Mouse (Mus musculus): ENCODE measurements around the gene Six3. TPM values are rescaled to one million over a fixed set of nuclear protein-coding genes. Genes with fewer than 3 reads are reported as not detected.

Six3 gene
- total RNA-seq, 2 experiments from 2014 or later: not detected

GRCm38 (mm10) chr17:85626091-85626860 is 12.9 kb downstream of the Six3 start:
- no peak for DNase-seq

DNA sequence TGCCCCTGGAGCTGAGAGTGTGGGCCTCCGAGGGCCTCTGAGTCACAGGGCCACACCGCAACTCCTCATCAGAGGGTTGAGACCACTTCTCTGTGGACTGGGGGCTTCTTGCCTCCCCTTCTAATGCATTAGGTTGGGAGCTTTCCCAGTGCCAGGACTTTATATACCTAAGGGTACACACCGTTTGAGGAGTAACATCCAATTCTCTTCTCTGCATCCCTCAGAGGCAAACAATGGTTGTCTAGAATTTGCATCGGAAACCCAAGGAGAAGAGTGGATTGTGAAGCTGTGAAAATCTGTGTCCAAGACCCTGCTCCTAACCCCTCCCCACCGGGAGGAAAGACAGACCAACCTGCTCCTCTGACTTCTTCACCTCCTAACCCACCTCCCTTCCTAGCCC is 14.3 kb downstream of the Six3 start:
- DNase-seq: no peak

DNA sequence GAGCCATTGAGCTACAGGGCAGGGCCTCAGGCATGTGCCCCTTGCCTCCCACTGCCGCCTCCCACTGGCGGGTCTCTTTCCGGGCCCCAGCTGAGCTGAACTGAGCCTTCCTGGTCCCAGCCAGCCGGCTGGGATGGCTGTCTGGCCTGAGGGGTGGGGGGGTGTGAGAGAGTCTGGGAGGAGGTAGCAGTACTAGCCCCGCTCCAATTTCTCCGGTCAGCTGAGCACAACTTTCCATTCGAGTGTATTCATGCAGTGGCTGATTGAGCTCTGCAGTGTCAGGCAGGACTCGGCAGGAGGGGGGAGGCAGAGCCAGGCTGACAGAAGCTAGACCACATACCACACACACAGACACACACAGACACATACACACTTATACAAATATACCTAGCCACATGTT is 15.4 kb downstream of the Six3 start:
- no peak for DNase-seq

DNA sequence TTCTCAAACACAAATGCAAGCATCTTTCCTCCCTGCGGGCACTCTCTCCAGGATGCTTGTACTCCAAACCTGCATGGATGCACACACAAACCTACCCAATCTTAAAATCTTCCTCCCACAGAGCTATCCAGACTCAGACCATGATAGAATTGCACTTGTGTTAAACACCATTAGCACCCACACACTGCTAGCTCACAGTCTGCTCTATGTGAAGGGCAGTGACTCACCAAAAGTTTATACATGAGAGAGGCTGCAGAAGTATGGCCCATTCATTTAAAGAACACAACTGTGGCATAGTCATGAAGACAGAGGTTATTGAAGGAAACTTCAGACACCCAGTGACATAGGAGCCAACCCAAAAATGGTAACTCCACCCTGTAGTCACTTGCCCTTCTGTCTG is 16.0 kb downstream of the Six3 start:
- DNase-seq: no peak

- DNase-seq: no peak
Observed at GRCm38 (mm10) chr17:85630296-85631050, 17.1 kb downstream of the Six3 start.

DNA sequence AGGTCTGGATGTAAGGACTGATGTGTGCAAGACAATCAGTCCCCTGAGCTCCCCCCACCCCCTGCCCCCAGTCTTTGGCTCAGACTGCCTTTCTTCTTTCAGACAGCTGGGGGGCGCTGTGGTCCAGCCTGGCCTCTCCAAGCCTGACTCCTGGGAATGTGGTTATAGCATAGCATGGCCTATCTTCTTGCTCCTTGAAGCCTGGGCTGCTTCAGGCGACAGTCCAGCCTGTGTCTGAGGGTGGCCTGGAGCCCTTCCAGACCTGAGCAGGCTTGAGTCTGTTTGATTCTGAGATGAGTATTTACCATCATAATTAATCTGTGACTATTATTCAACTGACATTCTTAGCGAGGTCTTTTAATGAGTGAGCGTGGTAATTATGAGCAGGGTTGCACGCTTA is 17.7 kb downstream of the Six3 start:
- no peak for DNase-seq

GRCm38 (mm10) chr17:85633619-85634018 is 20.2 kb downstream of the Six3 start:
- DNase-seq: peak; percentile 51

DNA sequence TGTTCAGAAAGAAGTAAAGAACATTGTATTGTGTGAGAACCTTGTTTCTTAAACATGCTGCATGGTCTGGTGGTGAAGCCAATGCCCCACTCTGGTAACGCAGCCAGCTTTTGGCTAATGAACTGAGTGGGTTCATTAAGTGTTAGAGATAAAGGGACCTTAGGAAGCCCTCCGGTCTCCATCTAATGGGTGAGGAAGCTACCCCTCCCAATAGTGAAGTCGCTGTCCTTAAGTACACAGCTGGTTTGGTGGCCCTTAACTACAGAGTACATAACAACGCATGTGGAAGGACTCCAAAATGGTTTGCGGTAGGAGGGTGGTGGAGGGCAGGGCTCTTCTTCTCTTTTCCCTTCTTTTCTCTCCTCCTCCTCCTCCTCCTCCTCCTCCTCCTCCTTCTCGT is 24.5 kb downstream of the Six3 start:
- DNase-seq: no peak

GRCm38 (mm10) chr17:85645312-85645711 is 31.9 kb downstream of the Six3 start:
- DNase-seq: no peak

- DNase-seq: no peak
Observed at GRCm38 (mm10) chr17:85645718-85646665, 32.6 kb downstream of the Six3 start.

GRCm38 (mm10) chr17:85660016-85660415 is 46.6 kb downstream of the Six3 start:
- no peak for DNase-seq

- no peak for DNase-seq
Observed at GRCm38 (mm10) chr17:85661521-85661920, 48.1 kb downstream of the Six3 start.

DNA sequence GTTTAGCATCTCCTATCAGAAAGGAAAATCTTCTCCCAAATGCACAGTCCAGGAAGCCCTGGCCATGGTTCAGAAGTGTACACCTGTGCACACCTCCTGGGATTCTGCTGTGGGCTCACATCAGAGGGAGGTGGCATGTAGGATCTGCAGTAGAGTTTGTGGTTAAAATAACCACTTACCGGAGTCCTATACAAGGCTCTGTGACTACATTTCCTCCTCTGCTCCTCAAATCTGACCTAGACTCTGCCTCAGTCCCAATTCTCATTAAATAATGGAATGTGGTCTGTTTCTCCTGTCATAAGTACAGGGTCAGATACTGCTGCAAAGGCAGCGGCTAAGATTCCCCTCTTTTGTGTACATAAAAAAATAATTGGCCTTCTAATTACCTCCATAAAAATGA is 50.8 kb downstream of the Six3 start:
- DNase-seq: no peak

DNA sequence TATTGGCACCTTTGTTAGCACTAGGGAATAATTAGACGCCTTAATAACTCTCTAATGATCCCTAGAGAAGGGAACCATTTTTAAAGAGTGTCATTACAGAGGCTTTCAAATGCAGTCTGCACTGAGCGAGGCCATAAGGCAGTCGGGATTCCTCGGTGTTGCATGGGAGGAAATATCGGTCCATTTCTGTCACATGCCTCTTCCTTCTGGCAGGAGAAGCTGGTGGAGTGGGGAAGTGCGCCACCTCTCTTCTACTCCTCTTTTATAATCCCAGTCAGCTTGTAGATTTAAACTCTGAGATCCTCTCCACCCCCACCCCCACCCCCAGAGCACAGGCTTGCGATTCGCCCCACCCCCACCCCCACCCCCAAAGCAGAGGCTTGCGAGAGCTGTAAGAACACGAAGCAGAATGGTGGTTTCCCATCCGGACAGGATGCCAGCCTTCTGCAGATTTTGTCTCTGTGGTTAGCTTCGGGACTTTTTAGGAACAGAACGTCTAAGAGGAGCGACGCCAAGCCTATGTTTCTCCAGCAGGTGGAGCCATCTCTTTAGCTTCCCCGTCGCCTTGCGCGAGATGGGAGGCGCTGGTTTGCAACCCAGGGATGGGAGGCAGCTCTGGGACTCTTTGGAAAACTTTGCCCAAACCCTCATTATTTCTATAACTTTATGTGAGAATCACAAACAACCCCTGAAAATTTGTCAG is 51.4 kb downstream of the Six3 start:
- peak; percentile 58 for DNase-seq

Other genes with a start within 250 kb of the Six3 start
- gene Six2, start 74.7 kb downstream of the Six3 start, total RNA-seq (2021): 10 to 100 TPM in 1 of 2 experiments, 1 to 10 TPM in 1; 3.1 to 13.8 TPM